Mouse (Mus musculus) hindbrain, embryonic 12.5 days (tissue): ENCODE results near the gene Coa5. TPM values are rescaled to one million over a fixed set of nuclear protein-coding genes. Genes with fewer than 3 reads are reported as not detected.

Source experiments
- ATAC-seq: fragments of 200-750 bp; cut with Nextera tagmentation; 2 replicates; pipeline ENCODE4 v1.8.0; 2017; ENCODE audit warnings: moderate TSS enrichment; ENCODE audit not compliant: low FRiP score
- H3K27ac ChIP-seq: fragments of 300-500 bp; sonication (generic); 2 replicates; pipeline ENCODE4 v1.5.1; 2016; ENCODE audit warnings: mild to moderate bottlenecking
- H3K27me3 ChIP-seq: fragments of 300-500 bp; sonication (generic); 2 replicates; pipeline ENCODE4 v1.6.1; 2016; ENCODE audit warnings: mild to moderate bottlenecking
- H3K36me3 ChIP-seq: fragments of 300-500 bp; sonication (generic); 2 replicates; pipeline ENCODE4 v1.6.1; 2016; ENCODE audit warnings: mild to moderate bottlenecking
- H3K4me1 ChIP-seq: fragments of 300-500 bp; sonication (generic); 2 replicates; pipeline ENCODE4 v1.6.1; 2016
- H3K4me2 ChIP-seq: fragments of 300-500 bp; sonication (generic); replicated peaks from 2 replicates; pipeline ENCODE4 v1.6.1; 2016; ENCODE audit warnings: mild to moderate bottlenecking
- H3K4me3 ChIP-seq: fragments of 300-500 bp; sonication (generic); 2 replicates; pipeline ENCODE4 v1.5.1; 2016; ENCODE audit warnings: mild to moderate bottlenecking
- H3K9ac ChIP-seq: fragments of 300-500 bp; sonication (generic); 2 replicates; pipeline ENCODE4 v1.6.1; 2016; ENCODE audit warnings: mild to moderate bottlenecking, moderate library complexity
- H3K9me3 ChIP-seq: fragments of 300-500 bp; sonication (generic); replicated peaks from 2 replicates; pipeline ENCODE4 v1.6.1; 2016; ENCODE audit warnings: mild to moderate bottlenecking
- WGBS: fragments of 180-500 bp; shearing (Covaris S2); methylation state at CpG from one replicate; pipeline ENCODE4 v1.1.7; 2016; 5-methylcytosine and 5-hydroxymethylcytosine counted together
- polyA plus RNA-seq: library from polyadenylated mRNA; unstranded; fragments of >200 nt; fragmentation: Nextera tagmentation; extraction: Ambion mirVana; gene quantifications from 2 replicates; pipeline ENCODE4 v1.2.1, GENCODE M21; 2016

The Coa5 gene
- 52.3 and 53.5 TPM in 2 replicates for polyA plus RNA-seq

DNA sequence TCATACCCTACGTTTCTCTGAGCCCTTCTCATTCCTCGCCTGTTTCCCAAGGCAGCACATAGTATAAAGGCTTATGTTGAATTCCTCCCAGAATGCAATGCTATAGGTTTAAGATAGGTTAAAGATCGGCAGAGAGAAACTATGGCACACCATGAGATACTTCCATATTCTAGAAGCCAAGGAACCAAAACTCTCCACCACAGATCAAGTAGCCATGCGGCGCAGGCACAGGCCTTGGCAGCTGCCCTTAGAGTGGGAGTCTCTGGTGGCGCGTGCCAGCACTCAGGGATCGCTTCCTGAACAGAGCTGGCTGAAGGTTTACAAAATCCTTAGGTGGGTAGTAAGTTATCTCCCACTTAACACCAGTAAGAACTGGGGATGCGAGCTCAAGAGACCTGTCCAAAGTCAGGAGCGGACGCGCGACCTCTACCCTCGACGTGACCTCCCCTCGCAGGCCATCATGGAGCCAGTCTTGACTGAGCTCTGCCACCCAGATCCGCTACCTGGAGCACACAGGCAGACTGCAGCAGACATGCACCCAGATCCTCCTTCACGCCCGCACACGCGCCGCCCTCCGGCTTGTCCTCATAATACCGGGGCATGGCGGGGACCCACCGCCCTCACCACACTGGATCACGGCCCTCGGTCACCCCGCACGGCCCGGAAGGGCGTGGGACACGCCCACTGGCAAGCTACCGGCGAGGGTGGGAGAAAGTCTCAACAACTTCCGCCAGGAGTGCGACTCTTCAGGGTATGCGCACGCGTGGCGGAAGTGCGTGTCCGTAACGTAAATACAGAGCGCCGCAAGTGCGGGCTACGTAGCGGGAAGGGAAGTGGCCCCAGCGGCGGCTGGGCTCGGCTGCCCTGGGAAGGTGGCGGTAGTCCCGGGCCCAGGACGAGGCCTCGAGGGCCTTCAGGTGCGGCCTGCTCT, at the start of gene Coa5, which contains the start of gene Unc50:
Coa5 (minus strand) TSS at position 738 of the 931 bp plus-strand sequence.
Unc50 (plus strand) TSS at position 774 of the 931 bp plus-strand sequence.
- ATAC-seq: peak; percentile 99
- peak within 1 kb of the TSS; percentile 91 for H3K4me3 ChIP-seq
- H3K27ac ChIP-seq: peak within 1 kb of the TSS; percentile 73
- peak within 1 kb of the TSS; percentile 84 for H3K9ac ChIP-seq
- peaks cover 22% of the 10 kb centered on the region for H3K4me1 ChIP-seq
- H3K9me3 ChIP-seq: no peaks in the 10 kb centered on the region
- H3K4me2 ChIP-seq: peak within 1 kb of the TSS; percentile 95
- H3K36me3 ChIP-seq: peaks cover 42% of the 10 kb centered on the region
- 4% methylated on average over 57 of the region's 57 CpGs for WGBS
- no peaks in the 10 kb centered on the region for H3K27me3 ChIP-seq

DNA sequence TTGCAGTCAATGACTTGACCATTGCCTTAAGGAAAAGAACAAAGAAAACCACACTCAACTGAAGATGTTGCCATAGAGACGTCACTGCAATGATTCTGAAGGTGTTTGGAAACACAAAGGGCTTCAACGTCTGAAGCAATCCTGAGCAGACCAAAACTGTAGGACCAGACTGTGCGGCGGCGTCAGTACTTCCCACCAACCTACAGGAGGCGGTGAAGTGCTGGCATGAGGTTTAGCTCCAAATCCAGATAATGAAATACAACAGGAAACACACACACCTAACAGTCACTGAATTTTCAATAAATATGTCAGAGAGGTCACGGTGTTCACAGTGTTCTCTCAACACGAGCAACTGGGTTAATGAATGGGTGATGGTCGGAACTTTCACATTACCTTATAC, 49.2 kb upstream of the Coa5 start:
- Histone ChIP-seq H3K4me3 (no peak overlapping the region), H3K4me1 (no peaks in the 10 kb centered on the region), H3K9ac (no peak overlapping the region), H3K9me3 (no peaks in the 10 kb centered on the region), H3K4me2 (no peak overlapping the region), H3K36me3 (no peaks in the 10 kb centered on the region), H3K27me3 (no peaks in the 10 kb centered on the region), H3K27ac (no peak overlapping the region)
- WGBS: 75% methylated on average over 9 of the region's 9 CpGs
- ATAC-seq: no peak

DNA sequence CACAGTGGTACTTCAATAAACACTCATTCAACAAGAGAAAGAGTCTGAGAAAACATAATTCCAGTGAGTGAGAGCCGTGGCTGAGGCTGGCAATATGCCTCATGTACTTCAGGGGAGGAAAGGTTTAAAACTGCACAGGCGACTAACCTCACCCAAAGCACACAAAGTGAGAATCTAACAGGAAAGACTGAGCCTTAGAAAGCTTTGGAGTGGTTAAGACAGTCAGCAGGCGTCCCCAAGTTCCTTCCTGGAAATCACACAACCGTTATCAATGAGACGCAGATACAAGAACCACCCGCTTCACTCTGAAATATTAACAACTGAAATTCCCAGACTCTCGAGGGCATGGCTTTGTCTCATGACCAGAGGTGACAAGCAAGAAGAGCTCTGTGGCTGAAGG, 48.5 kb upstream of the Coa5 start:
- Histone ChIP-seq H3K4me2 (no peak overlapping the region), H3K9me3 (no peaks in the 10 kb centered on the region), H3K27ac (no peak overlapping the region), H3K27me3 (no peaks in the 10 kb centered on the region), H3K4me1 (no peaks in the 10 kb centered on the region), H3K4me3 (no peak overlapping the region), H3K36me3 (no peaks in the 10 kb centered on the region), H3K9ac (no peak overlapping the region)
- no peak for ATAC-seq
- whole genome bisulfite sequencing: 75% methylated on average over 7 of the region's 7 CpGs

DNA sequence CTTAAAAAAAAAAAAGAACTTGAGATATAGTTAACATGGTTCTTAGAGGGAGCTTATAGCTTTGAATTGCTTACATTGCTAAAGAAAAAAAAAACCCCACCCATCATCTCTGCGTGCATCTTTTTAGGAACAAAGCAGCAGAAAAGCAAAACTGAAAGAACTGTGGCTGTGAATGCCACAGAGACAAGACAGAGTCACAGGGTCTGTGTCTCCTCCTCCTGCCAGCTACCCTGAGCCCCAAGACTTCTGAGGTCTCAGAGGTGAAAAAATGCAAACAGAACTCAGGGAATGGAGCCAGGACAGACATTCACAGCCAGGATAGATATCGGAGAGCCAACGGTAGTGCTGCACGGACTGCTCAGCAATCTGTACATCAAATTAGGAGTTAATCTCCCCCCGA, 48.0 kb upstream of the Coa5 start:
- WGBS: 85% methylated on average over 5 of the region's 5 CpGs

DNA sequence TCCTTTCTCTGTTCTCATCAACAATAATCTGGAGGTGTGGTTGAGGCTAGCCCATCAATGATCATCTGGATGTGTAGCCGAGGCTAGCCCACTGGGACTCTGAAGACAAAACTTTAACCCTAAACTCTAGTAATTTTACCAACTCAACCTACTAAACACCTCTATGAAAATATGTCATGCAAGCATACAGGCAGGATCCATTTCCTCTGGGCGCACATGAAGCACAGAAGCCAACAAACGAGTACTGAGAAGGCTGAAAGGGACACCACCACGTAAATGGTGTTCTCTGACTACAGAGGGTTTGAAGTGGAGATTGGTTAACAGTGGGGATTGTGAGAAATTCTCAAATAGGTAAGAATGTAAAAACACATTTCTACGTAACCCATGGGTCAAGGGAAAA, 47.3 kb upstream of the Coa5 start:
- Histone ChIP-seq H3K27ac (no peak overlapping the region), H3K27me3 (no peaks in the 10 kb centered on the region), H3K9ac (no peak overlapping the region), H3K4me3 (no peak overlapping the region), H3K4me1 (no peaks in the 10 kb centered on the region), H3K4me2 (no peak overlapping the region), H3K9me3 (no peaks in the 10 kb centered on the region), H3K36me3 (no peaks in the 10 kb centered on the region)
- ATAC-seq: no peak
- WGBS: 92% methylated on average over 5 of the region's 5 CpGs

More for the DNA sequence above, 48.0 kb upstream of the Coa5 start:
- no peak overlapping the region for H3K4me3 ChIP-seq
- no peaks in the 10 kb centered on the region for H3K4me1 ChIP-seq
- H3K9ac ChIP-seq: no peak overlapping the region
- no peaks in the 10 kb centered on the region for H3K27me3 ChIP-seq
- H3K4me2 ChIP-seq: no peak overlapping the region
- H3K36me3 ChIP-seq: no peaks in the 10 kb centered on the region
- ATAC-seq: no peak
- no peaks in the 10 kb centered on the region for H3K9me3 ChIP-seq
- H3K27ac ChIP-seq: no peak overlapping the region

DNA sequence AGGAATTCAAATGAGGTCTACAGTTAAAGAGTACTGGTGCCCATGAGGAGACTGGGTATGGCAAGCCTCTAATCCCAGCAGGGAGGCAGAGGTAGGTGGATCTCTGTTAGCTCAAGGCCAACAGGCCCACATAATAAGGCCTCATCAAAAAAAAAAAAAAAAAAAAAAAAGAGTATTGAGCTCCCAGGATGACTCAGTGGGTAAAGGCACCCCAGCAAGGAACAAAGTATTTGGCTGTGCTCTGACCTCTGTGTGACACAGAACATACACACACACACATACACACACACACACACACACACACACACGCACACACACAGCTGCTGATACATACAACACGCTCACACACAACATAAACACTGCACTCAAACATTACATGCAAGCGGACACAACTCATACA, 45.4 kb upstream of the Coa5 start:
- Histone ChIP-seq H3K4me3 (no peak overlapping the region), H3K4me1 (no peaks in the 10 kb centered on the region), H3K9me3 (no peaks in the 10 kb centered on the region), H3K9ac (no peak overlapping the region), H3K27me3 (no peaks in the 10 kb centered on the region), H3K36me3 (no peaks in the 10 kb centered on the region), H3K27ac (no peak overlapping the region), H3K4me2 (no peak overlapping the region)
- WGBS: 93% methylated on average over 3 of the region's 3 CpGs
- no peak for ATAC-seq

DNA sequence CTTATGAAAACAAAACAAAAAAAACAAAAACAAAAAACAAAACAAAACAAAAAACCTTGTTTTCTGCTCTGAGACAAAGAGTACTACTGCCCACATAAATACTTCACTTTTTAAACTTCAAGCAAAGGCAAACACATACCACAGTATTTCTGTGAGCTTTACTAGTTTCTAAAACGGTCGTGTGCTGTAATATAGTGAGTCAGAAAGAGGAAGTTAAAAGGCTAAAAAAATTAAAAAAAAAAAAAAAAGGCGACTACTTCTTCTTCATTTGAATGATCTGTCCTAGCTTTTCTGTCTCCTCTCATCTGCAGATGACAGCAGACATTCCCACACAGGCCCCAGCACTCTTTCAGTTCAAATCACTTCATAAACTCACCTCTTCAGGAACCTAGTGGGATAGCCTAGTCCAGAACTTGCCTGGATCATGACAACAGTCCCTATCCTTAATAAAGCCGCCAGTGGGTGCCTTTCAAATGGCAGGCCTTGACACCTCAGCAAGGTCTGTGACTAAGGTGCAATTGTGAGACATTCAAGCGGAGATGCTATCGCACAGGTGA, 44.8 kb upstream of the Coa5 start:
- Histone ChIP-seq H3K9me3 (no peaks in the 10 kb centered on the region), H3K4me1 (no peaks in the 10 kb centered on the region), H3K4me2 (no peak overlapping the region), H3K36me3 (no peaks in the 10 kb centered on the region), H3K9ac (no peak overlapping the region), H3K4me3 (no peak overlapping the region), H3K27ac (no peak overlapping the region), H3K27me3 (no peaks in the 10 kb centered on the region)
- WGBS: 87% methylated on average over 6 of the region's 6 CpGs
- no peak for ATAC-seq

DNA sequence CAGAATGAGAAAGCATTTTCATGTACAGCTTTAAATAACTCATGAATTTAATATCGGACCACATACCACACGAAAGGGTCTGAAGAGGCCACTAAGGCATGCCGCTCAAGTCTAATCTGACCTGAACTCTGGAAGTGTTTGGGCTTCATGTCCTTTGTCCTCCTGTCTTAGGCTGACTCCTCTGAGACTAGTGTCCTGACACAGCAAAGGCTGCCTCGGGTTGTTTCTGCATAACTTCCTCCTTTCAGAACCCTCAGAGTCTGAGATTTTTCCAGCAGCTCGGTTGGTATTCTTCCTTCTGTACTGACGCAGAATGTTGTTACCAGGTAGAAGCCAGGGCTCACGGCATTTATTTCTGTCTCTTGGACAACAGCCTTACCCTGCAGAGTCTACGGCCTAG, 44.1 kb upstream of the Coa5 start:
- H3K4me3 ChIP-seq: no peak overlapping the region
- H3K4me1 ChIP-seq: no peaks in the 10 kb centered on the region
- H3K27me3 ChIP-seq: no peaks in the 10 kb centered on the region
- no peaks in the 10 kb centered on the region for H3K36me3 ChIP-seq
- no peak overlapping the region for H3K9ac ChIP-seq
- 79% methylated on average over 8 of the region's 8 CpGs for WGBS
- H3K27ac ChIP-seq: no peak overlapping the region
- H3K9me3 ChIP-seq: no peaks in the 10 kb centered on the region
- no peak overlapping the region for H3K4me2 ChIP-seq
- no peak for ATAC-seq

DNA sequence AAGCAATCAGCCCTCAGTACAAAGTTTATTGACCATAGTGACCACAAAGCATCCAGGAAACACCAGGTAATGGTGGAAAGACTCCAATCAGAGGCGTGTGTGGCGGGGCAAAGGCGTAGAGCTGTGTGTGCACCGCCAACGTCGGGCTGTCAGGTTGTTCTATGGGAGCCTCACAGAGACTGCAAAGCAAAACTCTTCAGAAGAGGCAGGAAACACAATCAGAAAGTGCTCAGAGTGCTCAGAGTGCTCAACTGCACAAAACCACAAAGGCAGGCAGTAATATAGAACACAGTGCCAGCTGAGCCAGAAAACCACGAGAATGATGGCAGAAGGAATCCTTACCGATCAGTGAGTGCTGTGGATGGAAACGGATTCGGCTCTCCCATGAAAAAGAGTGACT, 43.3 kb upstream of the Coa5 start:
- Histone ChIP-seq H3K27ac (no peak overlapping the region), H3K4me3 (no peak overlapping the region), H3K27me3 (no peaks in the 10 kb centered on the region), H3K4me2 (no peak overlapping the region), H3K4me1 (no peaks in the 10 kb centered on the region), H3K9me3 (no peaks in the 10 kb centered on the region), H3K36me3 (no peaks in the 10 kb centered on the region), H3K9ac (no peak overlapping the region)
- ATAC-seq: no peak
- 86% methylated on average over 10 of the region's 10 CpGs for WGBS

DNA sequence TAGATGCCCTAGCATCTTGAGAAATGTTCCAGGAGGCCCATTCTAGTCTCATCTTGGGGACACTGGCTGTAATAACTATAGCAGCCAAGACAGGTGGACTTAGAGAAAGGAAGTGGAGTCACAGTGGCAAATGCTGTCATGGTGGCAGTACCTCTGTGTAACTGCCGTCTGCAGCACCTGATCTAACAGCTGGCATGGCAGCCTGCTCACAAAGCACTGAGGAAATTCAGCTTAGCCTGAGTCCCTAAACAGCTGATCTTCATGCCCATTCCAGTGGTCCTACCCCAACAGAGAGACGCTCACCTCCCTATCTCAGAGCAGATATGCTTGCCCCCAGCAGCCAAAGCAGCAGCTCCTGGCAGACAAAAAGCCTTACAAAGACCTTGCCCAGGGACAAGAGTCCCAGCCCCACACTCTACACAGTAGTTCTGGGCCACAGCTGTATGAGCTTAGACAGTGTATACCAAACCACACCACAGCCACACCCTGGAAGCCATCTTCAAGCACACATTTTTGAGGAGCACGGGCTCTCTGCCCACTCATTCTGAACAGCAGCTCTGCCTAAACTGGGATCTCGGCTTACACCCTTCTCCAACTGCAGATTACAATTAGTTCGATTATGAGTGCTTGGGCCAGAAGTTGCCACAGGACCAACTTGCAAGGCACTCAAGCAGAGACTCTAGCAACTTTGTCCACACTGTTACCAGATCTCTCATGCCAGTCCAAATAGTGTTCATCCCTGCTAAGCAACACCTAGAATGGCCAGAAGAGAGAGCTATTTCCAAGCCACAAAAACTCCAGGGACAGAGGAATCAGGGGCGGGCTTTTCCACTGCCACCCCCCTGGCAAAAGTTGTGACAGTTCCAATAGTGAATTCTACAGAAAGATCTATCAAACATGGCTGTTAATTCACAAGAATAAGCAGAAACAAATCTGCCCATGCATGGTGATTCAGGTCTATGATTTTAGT, 41.6 kb upstream of the Coa5 start:
- Histone ChIP-seq H3K4me2 (no peak overlapping the region), H3K36me3 (no peaks in the 10 kb centered on the region), H3K27me3 (no peaks in the 10 kb centered on the region), H3K4me3 (no peak overlapping the region), H3K4me1 (no peaks in the 10 kb centered on the region), H3K27ac (no peak overlapping the region), H3K9me3 (no peaks in the 10 kb centered on the region), H3K9ac (no peak overlapping the region)
- WGBS: 80% methylated on average over 6 of the region's 6 CpGs
- no peak for ATAC-seq

DNA sequence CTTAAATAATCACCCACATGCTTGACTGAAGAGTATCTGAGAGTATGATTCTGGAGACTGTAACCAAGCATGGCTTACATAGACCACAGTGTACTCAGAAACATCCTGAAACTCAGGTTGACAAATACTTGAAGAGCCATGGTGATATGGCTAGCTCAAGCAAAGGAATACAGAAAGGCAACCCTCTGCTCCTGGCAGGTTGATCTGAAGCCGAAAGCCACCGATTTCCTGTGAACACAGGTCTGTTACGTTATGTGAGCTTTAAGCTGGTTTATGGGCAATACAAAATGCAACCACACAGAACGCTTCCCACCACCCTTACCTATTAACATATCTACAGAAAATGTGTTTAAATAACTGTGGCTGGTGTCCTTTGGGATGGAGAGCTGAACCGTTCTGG, 39.1 kb upstream of the Coa5 start:
- Histone ChIP-seq H3K4me3 (no peak overlapping the region), H3K36me3 (no peaks in the 10 kb centered on the region), H3K4me2 (no peak overlapping the region), H3K9ac (no peak overlapping the region), H3K9me3 (no peaks in the 10 kb centered on the region), H3K27ac (no peak overlapping the region), H3K4me1 (no peaks in the 10 kb centered on the region), H3K27me3 (no peaks in the 10 kb centered on the region)
- ATAC-seq: no peak
- 94% methylated on average over 5 of the region's 5 CpGs for WGBS

DNA sequence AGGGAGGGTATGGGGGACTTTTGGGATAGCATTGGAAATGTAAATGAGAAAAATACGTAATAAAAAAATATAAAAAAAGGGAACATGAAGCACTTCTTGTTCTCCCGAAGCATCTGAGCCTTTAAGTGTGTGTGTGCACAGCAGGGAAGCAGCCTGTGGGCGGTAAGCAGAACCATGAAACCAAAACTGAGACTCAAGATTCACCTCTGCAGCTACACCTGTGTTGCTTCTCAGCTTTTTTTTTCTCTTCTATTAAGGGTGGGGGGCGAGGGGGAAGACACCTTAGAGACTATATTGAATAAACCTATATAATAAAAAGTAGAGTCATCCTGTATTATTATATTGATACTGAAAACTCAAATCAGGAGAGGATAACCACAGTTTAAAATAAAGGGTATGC, 37.9 kb upstream of the Coa5 start:
- no peak for ATAC-seq
- Histone ChIP-seq H3K9ac (no peak overlapping the region), H3K4me2 (no peak overlapping the region), H3K27ac (no peak overlapping the region), H3K9me3 (no peaks in the 10 kb centered on the region), H3K27me3 (no peaks in the 10 kb centered on the region), H3K36me3 (no peaks in the 10 kb centered on the region), H3K4me3 (no peak overlapping the region), H3K4me1 (no peaks in the 10 kb centered on the region)
- 82% methylated on average over 4 of the region's 4 CpGs for WGBS
